Mouse (Mus musculus): Measurements from ENCODE around the gene Sirt2. TPM values are rescaled to one million over a fixed set of nuclear protein-coding genes. Genes with fewer than 3 reads are reported as not detected.

Gene Sirt2
- total and polyA plus RNA-seq, 2 experiments from 2014 or later = 95.5 to 147 TPM

DNA sequence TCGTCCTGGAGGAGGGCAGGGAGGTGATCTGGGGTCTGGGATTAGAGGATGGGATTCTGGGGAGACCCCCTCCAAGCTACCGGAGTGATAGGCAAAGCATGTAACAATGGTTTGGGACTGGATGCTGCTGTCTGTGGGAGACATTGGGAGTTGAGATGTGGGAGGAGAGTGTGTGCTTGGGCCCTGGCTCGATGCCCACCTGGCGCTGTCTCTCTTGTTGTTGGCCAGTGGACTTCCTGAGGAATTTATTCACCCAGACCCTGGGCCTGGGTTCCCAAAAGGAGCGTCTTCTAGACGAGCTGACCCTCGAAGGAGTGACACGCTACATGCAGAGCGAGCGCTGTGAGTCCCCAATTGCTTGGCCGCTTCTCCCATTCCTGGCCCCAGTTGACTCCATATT is 5.3 kb downstream of the Sirt2 start:
- no peak for TF ChIP-seq CTCF (IDR thresholded peaks at IDR 0.05; ENCODE audit: low read depth)
- no peak for ATAC-seq
- Histone ChIP-seq H3K36me3 (ENCODE audit: insufficient read depth, low read length) (no peaks in the 10 kb centered on the region), H3K4me3 (ENCODE audit: low read length) (no peak overlapping the region), H3K27me3 (ENCODE audit: insufficient read depth, low read length) (no peaks in the 10 kb centered on the region), H3K9ac (replicated peaks; ENCODE audit: low read length) (no peak overlapping the region), H3K27ac (no peak overlapping the region), H3K9me3 (ENCODE audit: low read length) (no peaks in the 10 kb centered on the region), H3K4me1 (ENCODE audit: insufficient read depth, low read length) (peaks cover 9% of the 10 kb centered on the region), H3K4me2 (ENCODE audit: low read depth, low read length) (no peak overlapping the region)
- WGBS = 72% methylated on average over 11 of the region's 11 CpGs
- no peak for DNase-seq (ENCODE audit: low spot score)

DNA sequence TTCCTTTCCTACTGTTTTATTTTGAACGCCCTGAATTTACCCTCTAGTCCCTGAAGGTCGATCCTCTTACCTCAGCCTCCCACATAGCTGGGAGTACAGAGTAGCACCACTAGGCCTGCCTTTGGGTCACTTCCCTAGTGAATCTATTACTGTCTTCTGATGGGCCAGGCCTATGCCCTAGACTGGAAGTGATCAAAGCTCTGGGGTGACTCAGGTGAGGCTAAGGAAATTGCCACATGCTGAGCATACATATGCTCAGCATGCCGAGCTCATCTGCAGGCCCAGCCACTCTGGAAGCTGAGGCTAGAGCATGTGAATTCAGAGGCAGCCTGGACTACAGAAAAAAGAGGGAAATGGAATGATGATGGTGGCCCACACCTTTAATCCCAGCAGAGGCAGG is 6.6 kb downstream of the Sirt2 start:
- DNase-seq (ENCODE audit: low spot score) (no peak), ATAC-seq (no peak)
- Histone ChIP-seq H3K27ac (no peak overlapping the region), H3K9me3 (ENCODE audit: low read length) (no peaks in the 10 kb centered on the region), H3K4me3 (ENCODE audit: low read length) (no peak overlapping the region), H3K27me3 (ENCODE audit: insufficient read depth, low read length) (no peaks in the 10 kb centered on the region), H3K36me3 (ENCODE audit: insufficient read depth, low read length) (0 out of 2 replicates have a peak, but pooled peaks cover 6% of the 10 kb centered on the region), H3K4me2 (ENCODE audit: low read depth, low read length) (no peak overlapping the region), H3K9ac (replicated peaks; ENCODE audit: low read length) (no peak overlapping the region), H3K4me1 (ENCODE audit: insufficient read depth, low read length) (peaks cover 5% of the 10 kb centered on the region; the same call in 1 of the 2 replicates)
- WGBS = 60% methylated on average over 3 of the region's 3 CpGs
- TF ChIP-seq CTCF (IDR thresholded peaks at IDR 0.05; ENCODE audit: low read depth) = no peak

DNA sequence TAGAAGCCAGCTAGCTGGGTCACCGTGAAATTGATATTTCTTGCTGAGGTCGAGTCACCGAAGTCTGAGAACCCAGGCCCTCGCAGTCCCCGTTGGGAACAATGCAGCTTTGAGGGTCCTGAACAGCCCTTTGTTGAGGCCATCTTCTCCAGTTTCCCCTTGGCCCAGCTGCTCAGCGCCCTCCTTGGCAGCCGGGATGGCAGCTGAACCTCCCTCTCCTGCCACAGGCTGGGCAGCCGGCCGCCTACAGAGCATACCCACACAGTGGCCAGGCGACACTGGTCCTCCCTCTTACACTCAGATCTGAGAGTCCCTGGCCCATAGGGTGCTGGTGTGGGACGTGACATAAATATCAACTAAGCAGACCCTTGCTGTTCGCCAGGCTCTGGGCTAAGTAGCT is 7.6 kb downstream of the Sirt2 start:
- TF ChIP-seq CTCF (IDR thresholded peaks at IDR 0.05; ENCODE audit: low read depth) = no peak
- H3K27me3 ChIP-seq (ENCODE audit: insufficient read depth, low read length) = no peaks in the 10 kb centered on the region
- H3K4me2 ChIP-seq (ENCODE audit: low read depth, low read length) = no peak overlapping the region
- 0 out of 2 replicates have a peak, but pooled peaks cover 6% of the 10 kb centered on the region for H3K36me3 ChIP-seq (ENCODE audit: insufficient read depth, low read length)
- H3K4me3 ChIP-seq (ENCODE audit: low read length) = no peak overlapping the region
- peak; percentile 67 for DNase-seq (ENCODE audit: low spot score)
- 0 out of 2 replicates have a peak, but pooled peaks cover 5% of the 10 kb centered on the region for H3K4me1 ChIP-seq (ENCODE audit: insufficient read depth, low read length)
- H3K27ac ChIP-seq = peak overlapping the region; percentile 60
- peak; percentile 89 for ATAC-seq
- WGBS = 25% methylated on average over 12 of the region's 12 CpGs
- H3K9ac ChIP-seq (replicated peaks; ENCODE audit: low read length) = no peak overlapping the region
- H3K9me3 ChIP-seq (ENCODE audit: low read length) = no peaks in the 10 kb centered on the region

GRCm38 (mm10) chr7:28775129-28775528 is 8.6 kb downstream of the Sirt2 start:
- Histone ChIP-seq H3K27ac (no peak overlapping the region), H3K9ac (replicated peaks; ENCODE audit: low read length) (no peak overlapping the region), H3K27me3 (ENCODE audit: insufficient read depth, low read length) (no peaks in the 10 kb centered on the region), H3K9me3 (ENCODE audit: low read length) (no peaks in the 10 kb centered on the region), H3K4me2 (ENCODE audit: low read depth, low read length) (no peak overlapping the region), H3K4me3 (ENCODE audit: low read length) (no peak overlapping the region), H3K36me3 (ENCODE audit: insufficient read depth, low read length) (0 out of 2 replicates have a peak, but pooled peaks cover 6% of the 10 kb centered on the region), H3K4me1 (ENCODE audit: insufficient read depth, low read length) (0 out of 2 replicates have a peak, but pooled peaks cover 5% of the 10 kb centered on the region)
- no peak for TF ChIP-seq CTCF (IDR thresholded peaks at IDR 0.05; ENCODE audit: low read depth)
- ATAC-seq = no peak
- peak; percentile 46 for DNase-seq (ENCODE audit: low spot score)
- WGBS = 59% methylated on average over 7 of the region's 7 CpGs

DNA sequence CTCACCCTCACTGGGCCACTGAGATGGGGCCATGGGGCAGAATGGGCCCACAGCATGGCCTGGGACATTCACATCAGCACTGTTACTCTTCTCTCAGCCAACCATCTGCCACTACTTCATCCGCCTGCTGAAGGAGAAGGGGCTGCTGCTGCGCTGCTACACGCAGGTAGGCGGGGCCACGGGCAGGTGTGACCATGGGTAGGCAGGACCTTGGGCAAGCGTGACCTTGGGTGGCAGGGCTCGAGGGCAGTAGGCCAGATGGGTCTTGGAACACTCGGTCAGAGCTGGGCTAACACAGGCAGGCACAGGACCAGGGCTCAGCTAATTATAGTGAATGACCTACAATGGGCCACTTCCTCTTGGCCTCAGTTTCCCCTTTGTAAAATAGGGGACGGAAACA is 12.3 kb downstream of the Sirt2 start:
- no peak for ATAC-seq
- no peak for DNase-seq (ENCODE audit: low spot score)
- Histone ChIP-seq H3K9me3 (ENCODE audit: low read length) (no peaks in the 10 kb centered on the region), H3K4me1 (ENCODE audit: insufficient read depth, low read length) (0 out of 2 replicates have a peak, but pooled peaks cover 5% of the 10 kb centered on the region), H3K36me3 (ENCODE audit: insufficient read depth, low read length) (peaks cover 10% of the 10 kb centered on the region; the same call in 1 of the 2 replicates), H3K4me3 (ENCODE audit: low read length) (no peak overlapping the region), H3K27ac (no peak overlapping the region), H3K9ac (replicated peaks; ENCODE audit: low read length) (no peak overlapping the region), H3K4me2 (ENCODE audit: low read depth, low read length) (no peak overlapping the region), H3K27me3 (ENCODE audit: insufficient read depth, low read length) (no peaks in the 10 kb centered on the region)
- 86% methylated on average over 9 of the region's 9 CpGs for WGBS
- no peak for TF ChIP-seq CTCF (IDR thresholded peaks at IDR 0.05; ENCODE audit: low read depth)

GRCm38 (mm10) chr7:28780067-28780658 is 13.6 kb downstream of the Sirt2 start:
- WGBS = 44% methylated on average over 6 of the region's 6 CpGs
- Histone ChIP-seq H3K4me2 (ENCODE audit: low read depth, low read length) (no peak overlapping the region), H3K9ac (replicated peaks; ENCODE audit: low read length) (no peak overlapping the region), H3K4me3 (ENCODE audit: low read length) (no peak overlapping the region), H3K27me3 (ENCODE audit: insufficient read depth, low read length) (no peaks in the 10 kb centered on the region), H3K4me1 (ENCODE audit: insufficient read depth, low read length) (no peaks in the 10 kb centered on the region), H3K36me3 (ENCODE audit: insufficient read depth, low read length) (peaks cover 10% of the 10 kb centered on the region; the same call in 1 of the 2 replicates), H3K27ac (peak overlapping the region; percentile 62; the same call in 1 of the 2 replicates), H3K9me3 (ENCODE audit: low read length) (no peaks in the 10 kb centered on the region)
- peak; percentile 95 for DNase-seq (ENCODE audit: low spot score)
- TF ChIP-seq CTCF (IDR thresholded peaks at IDR 0.05; ENCODE audit: low read depth) = peak; percentile 86
- peak; percentile 78 for ATAC-seq

GRCm38 (mm10) chr7:28780857-28781256 is 14.3 kb downstream of the Sirt2 start:
- Histone ChIP-seq H3K9ac (replicated peaks; ENCODE audit: low read length) (no peak overlapping the region), H3K4me3 (ENCODE audit: low read length) (no peak overlapping the region), H3K9me3 (ENCODE audit: low read length) (no peaks in the 10 kb centered on the region), H3K4me2 (ENCODE audit: low read depth, low read length) (no peak overlapping the region), H3K36me3 (ENCODE audit: insufficient read depth, low read length) (peaks cover 10% of the 10 kb centered on the region; the same call in 1 of the 2 replicates), H3K27me3 (ENCODE audit: insufficient read depth, low read length) (no peaks in the 10 kb centered on the region), H3K4me1 (ENCODE audit: insufficient read depth, low read length) (no peaks in the 10 kb centered on the region), H3K27ac (peak overlapping the region; percentile 62; the same call in 1 of the 2 replicates)
- ATAC-seq = no peak
- no peak for DNase-seq (ENCODE audit: low spot score)
- no peak for TF ChIP-seq CTCF (IDR thresholded peaks at IDR 0.05; ENCODE audit: low read depth)
- WGBS = 74% methylated on average over 7 of the region's 7 CpGs

Data from hindbrain, postnatal 0 days (tissue).